Mouse (Mus musculus) kidney, adult 2 months (tissue): ENCODE measurements at regions not wholly inside any gene's neighbourhood (a gene's known extent, or its start where the extent isn't known, plus 50 kb on each side); places are given as distances from the start of the nearest gene placed in this dataset.

Experiments
- CTCF ChIP-seq: fragments of 200-500 bp; conservative IDR thresholded peaks from 2 replicates; pipeline ENCODE4 v1.5.1; 2011; ENCODE audit warnings: low read depth, mild to moderate bottlenecking, control low read depth, low read length, moderate library complexity, mixed read lengths; ENCODE audit not compliant: insufficient read depth, insufficient read length
- POLR2A ChIP-seq: fragments of 200-500 bp; IDR thresholded peaks from one replicate; pipeline ENCODE4 v1.6.1; 2011; ENCODE audit warnings: low read depth, low read length, control low read depth

DNA sequence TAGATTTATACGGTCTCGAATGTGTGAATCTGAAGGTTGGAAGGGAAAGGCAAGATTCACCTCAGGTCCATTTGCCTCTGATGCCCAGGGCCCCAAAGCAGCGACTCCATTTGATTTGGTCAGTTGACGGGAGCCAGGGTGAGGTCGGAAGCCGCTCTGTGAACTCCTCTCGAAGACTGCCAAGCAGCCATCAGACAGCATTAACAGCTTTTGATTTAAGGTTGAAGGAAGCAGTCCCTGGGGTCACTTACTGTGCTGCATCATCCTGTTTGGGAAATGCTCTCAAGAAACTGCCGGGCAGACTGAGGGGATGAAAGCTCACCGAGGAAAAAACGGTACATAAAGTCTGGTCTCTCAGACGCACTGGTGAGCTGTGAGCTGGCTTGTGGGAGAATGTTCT is 62.2 kb upstream of the Atrnl1 start:
- TF ChIP-seq CTCF: no peak
- TF ChIP-seq POLR2A: no peak
